Mouse (Mus musculus): ENCODE data around the gene Mast4. TPM values are rescaled to one million over a fixed set of nuclear protein-coding genes. Genes with fewer than 3 reads are reported as not detected.

Gene Mast4
- total and polyA plus RNA-seq, 3 experiments = 2.7 to 7.0 TPM; not detected in 1

GRCm38 (mm10) chr13:103220479-103221064, 113.7 kb downstream of the Mast4 start:
- no peak for TF ChIP-seq POLR2AphosphoS5 (IDR thresholded peaks at IDR 0.05; ENCODE audit: borderline replicate concordance, low read depth, low read length)
- TF ChIP-seq USF2 (IDR thresholded peaks at IDR 0.05; ENCODE audit: borderline replicate concordance in 1 of 2, insufficient read depth in 1 of 2, low read depth in 1 of 2, low read length in 2 of 2) = no peak
- TF ChIP-seq USF1 (IDR thresholded peaks at IDR 0.05; ENCODE audit: low read depth, low read length) = no peak
- TF ChIP-seq EP300 (IDR thresholded peaks at IDR 0.05; ENCODE audit: low read depth in 1 of 2, low read length in 2 of 2) = no peak
- H3K4me1 ChIP-seq (ENCODE audit: control insufficient read depth in 1 of 2, insufficient read depth in 2 of 2, low read length in 2 of 2) = no peaks in the 10 kb centered on the region
- H3K36me3 ChIP-seq (ENCODE audit: control insufficient read depth in 1 of 2, insufficient read depth in 2 of 2, low read length in 2 of 2) = no peaks in the 10 kb centered on the region
- H3K79me2 ChIP-seq (ENCODE audit: control insufficient read depth, insufficient read depth, low read length, poor library complexity) = no peaks in the 10 kb centered on the region
- H3K4me3 ChIP-seq (ENCODE audit: control insufficient read depth in 1 of 2, insufficient read depth in 1 of 2, low read depth in 2 of 2, low read length in 2 of 2) = no peak overlapping the region
- no peaks in the 10 kb centered on the region for H3K27me3 ChIP-seq (ENCODE audit: control insufficient read depth in 1 of 2, insufficient read depth in 2 of 2, low read length in 2 of 2)
- no peak overlapping the region for H3K9ac ChIP-seq (ENCODE audit: control insufficient read depth, low read depth, low read length, poor library complexity, severe bottlenecking)
- DNase-seq (ENCODE audit: low read depth, low spot score) = no peak
- no peaks in the 10 kb centered on the region for H3K9me3 ChIP-seq (replicated peaks; ENCODE audit: insufficient read depth, low read length)
- no peak overlapping the region for H3K27ac ChIP-seq (ENCODE audit: control insufficient read depth, low read depth, low read length)

GRCm38 (mm10) chr13:103219999-103220398, 114.3 kb downstream of the Mast4 start:
- H3K9me3 ChIP-seq (replicated peaks; ENCODE audit: insufficient read depth, low read length) = no peaks in the 10 kb centered on the region

GRCm38 (mm10) chr13:103217486-103217885, 116.8 kb downstream of the Mast4 start:
- Histone ChIP-seq H3K79me2 (ENCODE audit: control insufficient read depth, insufficient read depth, low read length, poor library complexity) (no peaks in the 10 kb centered on the region), H3K4me3 (ENCODE audit: control insufficient read depth in 1 of 2, insufficient read depth in 1 of 2, low read depth in 2 of 2, low read length in 2 of 2) (no peak overlapping the region), H3K36me3 (ENCODE audit: control insufficient read depth in 1 of 2, insufficient read depth in 2 of 2, low read length in 2 of 2) (no peaks in the 10 kb centered on the region), H3K9me3 (replicated peaks; ENCODE audit: insufficient read depth, low read length) (no peaks in the 10 kb centered on the region), H3K27me3 (ENCODE audit: control insufficient read depth in 1 of 2, insufficient read depth in 2 of 2, low read length in 2 of 2) (no peaks in the 10 kb centered on the region), H3K4me1 (ENCODE audit: control insufficient read depth in 1 of 2, insufficient read depth in 2 of 2, low read length in 2 of 2) (no peaks in the 10 kb centered on the region), H3K27ac (ENCODE audit: control insufficient read depth, low read depth, low read length) (no peak overlapping the region), H3K9ac (ENCODE audit: control insufficient read depth, low read depth, low read length, poor library complexity, severe bottlenecking) (no peak overlapping the region)
- DNase-seq (ENCODE audit: low read depth, low spot score) = no peak
- TF ChIP-seq ZKSCAN1 (IDR thresholded peaks at IDR 0.05; ENCODE audit: low read depth, low read length) (no peak), RCOR1 (IDR thresholded peaks at IDR 0.05; ENCODE audit: low read depth, low read length) (no peak), BHLHE40 (IDR thresholded peaks at IDR 0.05; ENCODE audit: borderline replicate concordance, low read depth, low read length) (no peak), TCF12 (IDR thresholded peaks at IDR 0.05; ENCODE audit: low read depth, low read length) (no peak), MYB (IDR thresholded peaks at IDR 0.05; ENCODE audit: low read depth, low read length) (no peak), MAX (IDR thresholded peaks at IDR 0.05; ENCODE audit: low read length) (no peak), MYC (IDR thresholded peaks at IDR 0.05; ENCODE audit: low read depth, low read length) (no peak), NRF1 (IDR thresholded peaks at IDR 0.05; ENCODE audit: insufficient read depth, low read depth, low read length, poor library complexity, severe bottlenecking) (no peak), POLR2A (IDR thresholded peaks at IDR 0.05; ENCODE audit: control insufficient read depth in 1 of 2, insufficient read depth in 1 of 2, low read depth in 1 of 2, low read length in 2 of 2, poor library complexity in 1 of 2) (no peak), USF1 (IDR thresholded peaks at IDR 0.05; ENCODE audit: low read depth, low read length) (no peak)

More at GRCm38 (mm10) chr13:103219999-103220398, 114.3 kb downstream of the Mast4 start:
- Histone ChIP-seq H3K4me3 (ENCODE audit: control insufficient read depth in 1 of 2, insufficient read depth in 1 of 2, low read depth in 2 of 2, low read length in 2 of 2) (no peak overlapping the region), H3K4me1 (ENCODE audit: control insufficient read depth in 1 of 2, insufficient read depth in 2 of 2, low read length in 2 of 2) (no peaks in the 10 kb centered on the region), H3K79me2 (ENCODE audit: control insufficient read depth, insufficient read depth, low read length, poor library complexity) (no peaks in the 10 kb centered on the region), H3K27me3 (ENCODE audit: control insufficient read depth in 1 of 2, insufficient read depth in 2 of 2, low read length in 2 of 2) (no peaks in the 10 kb centered on the region), H3K27ac (ENCODE audit: control insufficient read depth, low read depth, low read length) (no peak overlapping the region), H3K36me3 (ENCODE audit: control insufficient read depth in 1 of 2, insufficient read depth in 2 of 2, low read length in 2 of 2) (no peaks in the 10 kb centered on the region), H3K9ac (ENCODE audit: control insufficient read depth, low read depth, low read length, poor library complexity, severe bottlenecking) (no peak overlapping the region)
- no peak for DNase-seq (ENCODE audit: low read depth, low spot score)
- TF ChIP-seq MYB (IDR thresholded peaks at IDR 0.05; ENCODE audit: low read depth, low read length) (no peak), E2F4 (IDR thresholded peaks at IDR 0.05; ENCODE audit: borderline replicate concordance, low read depth, low read length) (no peak), NRF1 (IDR thresholded peaks at IDR 0.05; ENCODE audit: insufficient read depth, low read depth, low read length, poor library complexity, severe bottlenecking) (no peak)

All from MEL (cell line).